Mouse (Mus musculus): ENCODE measurements around the gene Ntrk2. TPM values are rescaled to one million over a fixed set of nuclear protein-coding genes. Genes with fewer than 3 reads are reported as not detected.

Ntrk2 gene
- total and polyA plus RNA-seq, 3 experiments = 0.11 TPM; not detected in 2

GRCm38 (mm10) chr13:58834726-58835125, 28.4 kb downstream of the Ntrk2 start:
- DNase-seq (ENCODE audit: low spot score) = no peak
- no peak for ATAC-seq (ENCODE audit: extremely low read depth, insufficient number of reproducible peaks, low FRiP score, poor library complexity, severe bottlenecking)
- Histone ChIP-seq H3K27me3 (ENCODE audit: insufficient read depth, low read length) (no peaks in the 10 kb centered on the region), H3K36me3 (replicated peaks) (no peaks in the 10 kb centered on the region), H3K9me3 (replicated peaks) (peaks cover 55% of the 10 kb centered on the region), H3K4me3 (ENCODE audit: low read depth, low read length) (no peak overlapping the region), H3K4me1 (ENCODE audit: insufficient read depth, low read depth, low read length) (no peaks in the 10 kb centered on the region)
- no peak for TF ChIP-seq POLR2AphosphoS5 (IDR thresholded peaks at IDR 0.05; ENCODE audit: insufficient replicate concordance, low read depth, low read length)

DNA sequence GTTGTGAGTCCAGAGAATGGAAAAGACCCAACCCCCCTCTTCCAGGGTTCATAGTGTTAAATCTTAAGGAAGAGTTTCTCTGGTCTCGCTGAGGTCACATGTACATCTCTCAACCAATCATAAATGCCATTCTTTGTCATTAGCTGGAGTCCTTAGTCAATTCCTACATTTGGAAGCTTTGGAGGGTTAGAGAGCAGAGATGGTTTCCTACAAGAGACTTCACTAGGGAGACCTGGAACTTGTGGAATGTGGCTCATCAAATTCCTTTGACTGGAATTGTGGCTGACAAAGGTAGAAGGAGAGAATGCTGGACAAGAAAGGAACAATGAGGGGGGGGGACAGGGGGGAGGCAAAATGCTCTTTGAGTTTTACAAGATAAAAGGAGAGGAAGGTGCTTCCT, 30.5 kb downstream of the Ntrk2 start:
- TF ChIP-seq GATA1 (IDR thresholded peaks at IDR 0.05; ENCODE audit: borderline replicate concordance, low read length) (no peak), POLR2AphosphoS5 (IDR thresholded peaks at IDR 0.05; ENCODE audit: insufficient replicate concordance, low read depth, low read length) (no peak), CTCF (IDR thresholded peaks at IDR 0.05; ENCODE audit: low read depth, low read length) (no peak), TAL1 (conservative IDR thresholded peaks at IDR 0.05; ENCODE audit: low read depth, low read length) (no peak), GATA2 (IDR thresholded peaks at IDR 0.05; ENCODE audit: borderline replicate concordance, low read depth, low read length) (no peak)
- no peak for ATAC-seq (ENCODE audit: extremely low read depth, insufficient number of reproducible peaks, low FRiP score, poor library complexity, severe bottlenecking)
- Histone ChIP-seq H3K4me3 (ENCODE audit: low read depth, low read length) (no peak overlapping the region), H3K36me3 (replicated peaks) (no peaks in the 10 kb centered on the region), H3K27me3 (ENCODE audit: insufficient read depth, low read length) (no peaks in the 10 kb centered on the region), H3K4me1 (ENCODE audit: insufficient read depth, low read depth, low read length) (no peaks in the 10 kb centered on the region), H3K9me3 (replicated peaks) (peaks cover 59% of the 10 kb centered on the region)
- DNase-seq (ENCODE audit: low spot score) = no peak

- ATAC-seq (ENCODE audit: extremely low read depth, insufficient number of reproducible peaks, low FRiP score, poor library complexity, severe bottlenecking) = no peak
- Histone ChIP-seq H3K27me3 (ENCODE audit: insufficient read depth, low read length) (no peaks in the 10 kb centered on the region), H3K4me1 (ENCODE audit: insufficient read depth, low read depth, low read length) (no peaks in the 10 kb centered on the region), H3K9me3 (replicated peaks) (peaks cover 52% of the 10 kb centered on the region), H3K36me3 (replicated peaks) (no peaks in the 10 kb centered on the region), H3K4me3 (ENCODE audit: low read depth, low read length) (no peak overlapping the region)
- no peak for DNase-seq (ENCODE audit: low spot score)
- TF ChIP-seq TAL1 (conservative IDR thresholded peaks at IDR 0.05; ENCODE audit: low read depth, low read length) (no peak), GATA1 (IDR thresholded peaks at IDR 0.05; ENCODE audit: borderline replicate concordance, low read length) (no peak), POLR2AphosphoS5 (IDR thresholded peaks at IDR 0.05; ENCODE audit: insufficient replicate concordance, low read depth, low read length) (no peak), CTCF (IDR thresholded peaks at IDR 0.05; ENCODE audit: low read depth, low read length) (no peak), GATA2 (IDR thresholded peaks at IDR 0.05; ENCODE audit: borderline replicate concordance, low read depth, low read length) (no peak)
These were observed 31.7 kb downstream of the Ntrk2 start for GRCm38 (mm10) chr13:58838110-58838509.

DNA sequence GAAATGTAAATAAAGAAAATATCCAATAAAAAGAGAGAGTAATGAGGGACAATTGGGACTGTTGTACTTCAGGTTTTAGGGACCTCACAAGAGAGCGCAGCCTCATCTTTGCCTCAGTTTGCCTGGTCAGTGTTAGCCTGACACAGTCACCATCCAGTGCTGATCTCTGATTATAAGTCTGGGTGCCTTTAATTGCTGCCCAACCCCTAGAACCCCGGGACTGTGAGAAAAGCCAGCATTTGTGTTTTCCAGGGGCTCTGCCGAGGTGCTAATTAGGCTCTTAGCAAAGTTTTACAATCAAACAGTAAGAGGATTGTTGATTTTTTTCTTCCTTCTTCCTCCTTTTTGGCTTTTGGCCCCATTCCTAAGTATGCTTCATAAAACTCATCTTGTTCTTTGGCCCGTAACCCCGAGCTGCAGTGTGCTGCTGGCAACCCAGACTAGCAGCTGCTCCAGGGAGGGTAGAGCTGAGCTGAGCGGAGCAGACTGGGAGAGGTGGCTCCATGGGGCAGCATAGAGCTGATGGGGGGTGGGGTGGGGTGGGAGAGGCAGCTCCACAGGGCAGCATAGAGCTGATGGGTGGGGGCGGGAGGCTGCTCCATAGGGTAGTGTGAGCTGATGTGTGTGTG, 34.5 kb downstream of the Ntrk2 start:
- TF ChIP-seq GATA2 (IDR thresholded peaks at IDR 0.05; ENCODE audit: borderline replicate concordance, low read depth, low read length) (no peak), CTCF (IDR thresholded peaks at IDR 0.05; ENCODE audit: low read depth, low read length) (no peak), POLR2AphosphoS5 (IDR thresholded peaks at IDR 0.05; ENCODE audit: insufficient replicate concordance, low read depth, low read length) (no peak), GATA1 (IDR thresholded peaks at IDR 0.05; ENCODE audit: borderline replicate concordance, low read length) (no peak), TAL1 (conservative IDR thresholded peaks at IDR 0.05; ENCODE audit: low read depth, low read length) (no peak)

GRCm38 (mm10) chr13:58843826-58844225, 37.5 kb downstream of the Ntrk2 start:
- H3K4me1 ChIP-seq (ENCODE audit: insufficient read depth, low read depth, low read length) = no peaks in the 10 kb centered on the region
- no peak for TF ChIP-seq GATA1 (IDR thresholded peaks at IDR 0.05; ENCODE audit: borderline replicate concordance, low read length)
- TF ChIP-seq GATA2 (IDR thresholded peaks at IDR 0.05; ENCODE audit: borderline replicate concordance, low read depth, low read length) = no peak
- no peak for TF ChIP-seq CTCF (IDR thresholded peaks at IDR 0.05; ENCODE audit: low read depth, low read length)
- TF ChIP-seq POLR2AphosphoS5 (IDR thresholded peaks at IDR 0.05; ENCODE audit: insufficient replicate concordance, low read depth, low read length) = no peak
- no peak for TF ChIP-seq TAL1 (conservative IDR thresholded peaks at IDR 0.05; ENCODE audit: low read depth, low read length)
- H3K27me3 ChIP-seq (ENCODE audit: insufficient read depth, low read length) = no peaks in the 10 kb centered on the region
- ATAC-seq (ENCODE audit: extremely low read depth, insufficient number of reproducible peaks, low FRiP score, poor library complexity, severe bottlenecking) (no peak), DNase-seq (ENCODE audit: low spot score) (no peak)
- H3K9me3 ChIP-seq (replicated peaks) = peaks cover 60% of the 10 kb centered on the region
- no peaks in the 10 kb centered on the region for H3K36me3 ChIP-seq (replicated peaks)
- no peak overlapping the region for H3K4me3 ChIP-seq (ENCODE audit: low read depth, low read length)

More for the DNA sequence above, 34.5 kb downstream of the Ntrk2 start:
- no peak overlapping the region for H3K4me3 ChIP-seq (ENCODE audit: low read depth, low read length)
- no peaks in the 10 kb centered on the region for H3K4me1 ChIP-seq (ENCODE audit: insufficient read depth, low read depth, low read length)
- no peaks in the 10 kb centered on the region for H3K27me3 ChIP-seq (ENCODE audit: insufficient read depth, low read length)
- no peaks in the 10 kb centered on the region for H3K36me3 ChIP-seq (replicated peaks)
- peaks cover 59% of the 10 kb centered on the region for H3K9me3 ChIP-seq (replicated peaks)
- DNase-seq (ENCODE audit: low spot score) = no peak
- ATAC-seq (ENCODE audit: extremely low read depth, insufficient number of reproducible peaks, low FRiP score, poor library complexity, severe bottlenecking) = no peak

- no peak for DNase-seq (ENCODE audit: low spot score)
These were observed 42.2 kb downstream of the Ntrk2 start for GRCm38 (mm10) chr13:58848578-58848977.

More at GRCm38 (mm10) chr13:58848578-58848977, 42.2 kb downstream of the Ntrk2 start:
- Histone ChIP-seq H3K36me3 (replicated peaks) (no peaks in the 10 kb centered on the region), H3K27me3 (ENCODE audit: insufficient read depth, low read length) (no peaks in the 10 kb centered on the region), H3K4me1 (ENCODE audit: insufficient read depth, low read depth, low read length) (no peaks in the 10 kb centered on the region), H3K4me3 (ENCODE audit: low read depth, low read length) (no peak overlapping the region), H3K9me3 (replicated peaks) (peaks cover 52% of the 10 kb centered on the region)
- ATAC-seq (ENCODE audit: extremely low read depth, insufficient number of reproducible peaks, low FRiP score, poor library complexity, severe bottlenecking) = no peak
- TF ChIP-seq POLR2AphosphoS5 (IDR thresholded peaks at IDR 0.05; ENCODE audit: insufficient replicate concordance, low read depth, low read length) = no peak
- no peak for TF ChIP-seq GATA1 (IDR thresholded peaks at IDR 0.05; ENCODE audit: borderline replicate concordance, low read length)
- no peak for TF ChIP-seq GATA2 (IDR thresholded peaks at IDR 0.05; ENCODE audit: borderline replicate concordance, low read depth, low read length)
- TF ChIP-seq TAL1 (conservative IDR thresholded peaks at IDR 0.05; ENCODE audit: low read depth, low read length) = no peak
- no peak for TF ChIP-seq CTCF (IDR thresholded peaks at IDR 0.05; ENCODE audit: low read depth, low read length)
